Mouse (Mus musculus) megakaryocyte, embryonic 14.5 days (primary cell): ENCODE results near the gene Rdx. TPM values are rescaled to one million over a fixed set of nuclear protein-coding genes. Genes with fewer than 3 reads are reported as not detected.
A peak's percentile ranks its signal among the peaks of the same experiment; 100 is the strongest.

ENCODE experiments used
- H3K27me3 ChIP-seq: replicated peaks from 2 replicates; pipeline ENCODE3; 2012; ENCODE audit warnings: inconsistent platforms
- H3K36me3 ChIP-seq: replicated peaks from 2 replicates; pipeline ENCODE3; 2012; ENCODE audit warnings: low read length, inconsistent platforms, mixed read lengths
- H3K4me1 ChIP-seq: 2 replicates; pipeline ENCODE4 v1.6.1; 2012; ENCODE audit warnings: inconsistent platforms
- H3K4me3 ChIP-seq: replicated peaks from 2 replicates; pipeline ENCODE3; 2012; ENCODE audit warnings: moderate library complexity, mild to moderate bottlenecking, inconsistent platforms
- H3K9me3 ChIP-seq: 2 replicates; pipeline ENCODE4 v1.6.1; 2012; ENCODE audit warnings: inconsistent platforms
- FLI1 ChIP-seq: IDR thresholded peaks from 2 replicates; pipeline ENCODE4 v1.6.1; 2012; ENCODE audit warnings: low read length, inconsistent platforms, mixed read lengths
- GATA1 ChIP-seq: IDR thresholded peaks from 3 replicates; pipeline ENCODE4 v1.6.1; 2012; ENCODE audit warnings: mixed read lengths, low read length, inconsistent platforms, borderline replicate concordance
- polyA plus RNA-seq: library from polyadenylated mRNA; stranded (reverse); fragments of >175 nt; gene quantifications from 2 replicates; pipeline ENCODE4 v1.2.3, GENCODE M21; 2012; ENCODE audit warnings: low replicate concordance; ENCODE audit not compliant: insufficient read depth

Gene Rdx
- polyA plus RNA-seq, 1 experiment, result 13.4 TPM

DNA sequence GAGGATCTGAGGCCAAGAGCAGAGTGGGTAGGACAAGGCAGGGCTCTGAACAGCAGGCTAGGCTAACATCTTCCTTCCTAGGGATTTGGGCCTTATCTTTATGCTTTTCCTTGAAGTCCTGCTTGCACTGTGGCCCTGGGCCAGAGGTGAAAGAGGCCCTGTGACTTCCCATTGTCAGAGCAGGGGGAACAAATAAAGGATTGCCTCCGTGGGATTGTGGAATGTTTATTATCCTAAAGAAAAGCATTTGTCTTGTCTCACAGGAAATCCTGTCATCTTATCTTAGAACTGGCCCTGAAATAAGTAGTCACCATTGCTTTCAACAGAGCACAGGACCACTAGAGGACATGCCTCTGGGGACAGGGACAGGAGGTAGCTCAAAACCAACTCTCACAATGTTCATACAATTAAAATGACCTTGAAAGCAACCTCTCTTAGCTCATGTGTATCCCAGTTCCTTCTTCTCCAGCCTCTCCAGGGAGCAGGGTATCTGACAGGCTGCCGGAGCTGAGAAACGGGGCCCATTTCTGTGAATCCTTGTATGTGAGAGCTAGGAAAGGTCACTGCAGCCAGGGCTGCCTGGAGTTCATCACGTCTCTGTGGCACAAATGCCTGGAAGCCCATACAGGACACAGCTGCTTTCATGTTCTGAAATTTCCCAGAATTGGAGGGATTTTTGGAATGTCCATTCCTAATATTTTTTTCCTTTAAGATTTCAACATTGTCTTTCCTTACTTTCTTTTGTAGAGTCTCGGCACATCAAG, 19.5 kb upstream of the Rdx start:
- no peak for TF ChIP-seq FLI1
- TF ChIP-seq GATA1, result no peak
- Histone ChIP-seq H3K4me3 (no peak overlapping the region), H3K27me3 (peaks cover 2% of the 10 kb centered on the region), H3K36me3 (no peaks in the 10 kb centered on the region), H3K4me1 (peaks cover 8% of the 10 kb centered on the region), H3K9me3 (no peaks in the 10 kb centered on the region)

DNA sequence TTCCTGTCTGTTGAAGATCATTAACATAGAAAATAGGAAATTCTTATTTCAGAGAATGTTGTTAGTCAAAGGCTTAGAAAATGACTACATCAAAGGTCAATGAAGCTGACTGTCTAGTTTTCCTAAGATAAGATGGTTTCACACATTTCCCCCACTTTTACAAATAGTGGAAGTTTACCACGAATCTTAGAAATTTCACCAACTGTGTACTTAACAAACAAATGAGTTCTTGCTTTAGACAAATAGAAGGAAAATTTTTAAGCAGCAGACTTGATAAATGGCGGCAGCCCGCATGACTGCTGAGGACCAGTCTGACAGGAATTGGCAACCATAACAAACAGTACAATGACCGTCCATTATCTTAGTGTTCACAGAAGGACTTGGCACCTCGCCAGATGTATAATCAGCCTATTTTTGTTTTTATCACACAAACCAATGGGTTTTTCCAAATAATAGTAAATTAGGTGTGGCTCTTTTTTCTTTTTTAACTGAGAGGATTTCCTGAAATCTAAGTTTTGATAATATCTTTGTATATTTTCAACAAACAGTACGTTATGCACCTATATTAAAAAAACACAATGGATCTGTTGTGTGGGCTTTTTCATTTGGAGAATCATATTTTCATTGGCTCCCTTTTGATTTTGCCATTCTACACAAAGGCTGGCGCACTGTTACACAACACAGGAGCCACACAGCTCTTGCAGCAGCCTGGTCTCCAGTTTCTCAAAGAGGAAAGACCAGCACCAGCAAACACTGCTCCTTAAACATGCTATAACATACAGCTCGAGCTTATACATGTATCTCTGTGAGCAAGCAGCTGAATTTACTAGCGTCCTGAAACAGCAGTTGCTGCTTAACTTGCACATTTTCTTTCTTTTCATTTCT, 18.2 kb upstream of the Rdx start:
- Histone ChIP-seq H3K36me3 (no peaks in the 10 kb centered on the region), H3K4me3 (no peak overlapping the region), H3K4me1 (peaks cover 8% of the 10 kb centered on the region), H3K27me3 (peaks cover 8% of the 10 kb centered on the region), H3K9me3 (no peaks in the 10 kb centered on the region)
- no peak for TF ChIP-seq FLI1
- no peak for TF ChIP-seq GATA1

DNA sequence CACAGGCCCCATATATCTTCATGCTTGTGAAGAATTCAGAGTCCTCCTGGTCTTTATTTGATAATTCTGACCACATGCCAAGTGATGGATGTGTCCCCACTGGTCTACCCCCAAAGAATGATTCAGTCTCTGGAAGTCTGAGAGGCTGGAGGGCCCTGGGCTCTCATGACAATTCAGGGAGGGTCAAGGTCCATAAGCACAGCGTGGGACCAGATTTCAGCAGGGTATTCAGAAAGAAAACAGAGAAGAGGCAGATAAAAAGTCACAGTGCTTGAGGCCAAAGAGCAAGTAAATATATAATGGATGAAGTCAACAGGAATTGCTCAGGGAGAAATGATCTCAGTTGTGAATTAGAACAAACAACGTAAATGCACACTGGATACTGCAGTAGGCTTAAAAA, 15.5 kb upstream of the Rdx start:
- H3K4me3 ChIP-seq, result no peak overlapping the region
- H3K27me3 ChIP-seq, result peaks cover 10% of the 10 kb centered on the region
- H3K4me1 ChIP-seq, result peaks cover 8% of the 10 kb centered on the region
- H3K9me3 ChIP-seq, result no peaks in the 10 kb centered on the region
- no peaks in the 10 kb centered on the region for H3K36me3 ChIP-seq
- TF ChIP-seq GATA1 (no peak), FLI1 (no peak)

DNA sequence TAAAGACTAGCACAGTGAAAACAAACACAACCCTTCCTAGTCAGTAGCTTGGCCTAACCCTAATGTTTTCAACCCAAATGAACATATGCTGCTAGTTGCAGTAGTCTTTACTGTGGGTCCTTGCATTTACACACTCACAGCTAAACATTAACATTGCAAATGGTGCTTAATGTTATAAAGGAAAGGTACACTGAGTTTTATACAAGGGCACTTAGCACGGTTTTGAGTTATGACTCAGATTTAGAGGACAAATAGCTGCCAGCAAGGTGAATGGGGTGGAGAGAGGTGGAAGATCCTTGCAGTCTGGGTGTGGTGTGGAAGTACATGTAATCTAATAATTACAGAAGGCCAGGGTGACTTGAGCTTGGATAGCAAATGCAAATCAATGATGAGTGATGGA, 9.5 kb upstream of the Rdx start:
- no peak for TF ChIP-seq GATA1
- no peak for TF ChIP-seq FLI1
- H3K36me3 ChIP-seq, result no peaks in the 10 kb centered on the region
- no peaks in the 10 kb centered on the region for H3K4me1 ChIP-seq
- peaks cover 10% of the 10 kb centered on the region for H3K27me3 ChIP-seq
- no peak overlapping the region for H3K4me3 ChIP-seq
- H3K9me3 ChIP-seq, result peaks cover 13% of the 10 kb centered on the region; the same call in 1 of the 2 replicates

DNA sequence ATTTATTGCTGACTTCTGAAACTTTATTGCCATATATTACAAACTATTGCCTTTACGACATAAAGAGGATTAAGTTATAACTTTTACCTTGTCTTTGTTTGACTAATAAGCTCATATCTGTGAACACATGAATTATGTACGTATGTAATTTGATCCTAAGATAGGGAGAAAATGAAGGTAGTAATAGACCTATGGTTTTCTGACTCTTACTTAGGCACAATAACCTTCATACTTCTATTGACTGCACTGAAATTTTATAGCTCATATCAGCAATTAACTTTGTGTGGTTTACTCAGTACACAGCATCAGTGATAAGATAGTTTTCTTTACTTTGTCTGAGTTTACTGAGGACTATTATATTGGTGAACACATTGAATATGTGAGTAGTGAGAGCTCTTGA, 5.3 kb upstream of the Rdx start:
- no peak overlapping the region for H3K4me3 ChIP-seq
- H3K9me3 ChIP-seq, result peaks cover 12% of the 10 kb centered on the region; the same call in 1 of the 2 replicates
- no peak for TF ChIP-seq GATA1
- H3K36me3 ChIP-seq, result no peaks in the 10 kb centered on the region
- H3K27me3 ChIP-seq, result peaks cover 4% of the 10 kb centered on the region
- no peaks in the 10 kb centered on the region for H3K4me1 ChIP-seq

DNA sequence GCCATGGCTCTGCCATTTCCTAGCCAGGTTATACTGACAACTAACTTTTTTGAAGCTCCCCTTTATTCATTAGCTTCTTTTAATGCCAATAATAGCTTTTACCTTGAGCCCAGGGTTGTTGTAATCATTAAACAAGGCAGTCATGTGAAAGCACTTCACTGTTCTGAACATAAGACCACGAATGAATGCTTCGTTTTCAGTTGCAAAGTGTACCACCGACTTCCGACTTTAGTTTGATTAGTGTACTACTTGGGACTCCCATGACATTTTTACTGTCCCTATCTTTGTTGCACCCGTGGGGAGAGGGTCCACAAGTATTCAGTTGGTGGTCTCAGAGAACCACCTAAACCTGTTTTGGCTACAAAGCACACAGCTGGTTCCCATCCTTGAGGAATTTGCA, 287 bp upstream of the Rdx start:
- peaks cover 4% of the 10 kb centered on the region for H3K27me3 ChIP-seq
- H3K4me3 ChIP-seq, result no peak overlapping the region
- no peaks in the 10 kb centered on the region for H3K36me3 ChIP-seq
- no peaks in the 10 kb centered on the region for H3K9me3 ChIP-seq
- peaks cover 23% of the 10 kb centered on the region for H3K4me1 ChIP-seq
- TF ChIP-seq GATA1 (no peak), FLI1 (no peak)

DNA sequence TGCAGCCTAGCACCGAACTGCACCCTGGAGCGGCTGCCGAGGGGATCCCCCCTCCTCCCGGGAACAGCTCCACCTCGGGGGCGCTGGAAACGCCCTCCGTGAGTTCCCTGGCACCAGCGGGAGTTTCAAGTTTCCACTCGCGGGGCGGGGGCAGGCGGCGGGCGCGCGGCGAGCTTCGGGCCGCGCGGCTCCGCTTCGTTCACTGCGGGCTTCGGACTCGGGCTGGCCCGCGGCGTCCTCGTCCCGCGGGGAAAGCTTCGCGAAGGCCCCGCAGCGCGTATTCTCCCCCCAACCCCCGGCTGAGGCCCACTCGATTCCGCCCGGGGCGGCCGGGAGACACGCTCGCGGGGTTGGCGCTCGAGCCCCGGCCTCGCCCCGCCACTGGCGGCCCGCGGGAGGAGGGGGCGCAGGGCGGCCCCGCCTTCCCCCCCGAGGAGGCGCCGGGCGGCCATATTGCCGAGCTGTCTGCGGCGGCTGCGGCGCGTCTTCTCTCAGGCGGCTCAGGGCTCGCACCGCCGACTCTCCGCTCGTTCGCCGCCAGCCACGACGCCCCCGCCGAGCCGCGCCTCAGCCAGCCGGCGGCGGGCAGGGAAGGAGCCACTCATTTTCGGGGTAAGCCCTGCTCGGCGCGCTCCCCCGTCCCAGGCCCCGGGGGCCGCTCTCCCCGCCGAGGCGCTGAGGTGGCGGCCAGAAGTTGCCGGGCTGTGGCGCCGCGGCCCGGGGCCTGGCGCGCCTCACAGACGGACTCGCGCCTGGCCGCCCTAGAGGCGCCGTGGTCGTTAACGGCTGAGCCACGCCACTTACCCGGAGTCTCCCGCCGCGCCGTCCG, 1.1 kb downstream of the Rdx start:
- Histone ChIP-seq H3K4me1 (peaks cover 30% of the 10 kb centered on the region), H3K27me3 (no peaks in the 10 kb centered on the region), H3K4me3 (peak overlapping the region; percentile 95), H3K9me3 (no peaks in the 10 kb centered on the region), H3K36me3 (no peaks in the 10 kb centered on the region)
- TF ChIP-seq GATA1 (no peak), FLI1 (no peak)

DNA sequence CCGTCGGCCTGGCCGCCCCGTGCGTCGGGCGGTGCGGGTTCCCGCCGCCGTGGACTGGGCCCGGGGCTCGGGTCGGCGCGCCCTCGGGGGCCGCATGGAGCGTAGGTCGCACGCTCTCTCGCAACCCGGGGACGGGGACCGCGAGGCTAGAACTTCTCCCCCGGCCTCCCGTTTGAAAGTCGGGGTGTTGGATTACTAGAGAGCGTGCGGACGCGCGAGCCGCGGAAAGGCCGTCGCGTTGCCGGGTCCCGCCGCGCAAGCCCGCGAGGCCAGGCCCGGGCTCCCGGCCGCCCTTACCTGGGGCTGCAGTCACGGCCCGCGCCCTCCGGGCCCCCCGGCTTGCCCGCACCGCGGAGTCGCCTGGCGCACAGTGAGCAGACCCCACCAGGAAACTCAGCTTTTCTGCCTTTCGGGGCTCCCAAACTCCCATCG, 1.7 kb downstream of the Rdx start:
- TF ChIP-seq GATA1 (no peak), FLI1 (no peak)
- Histone ChIP-seq H3K27me3 (no peaks in the 10 kb centered on the region), H3K4me3 (peak overlapping the region; percentile 95), H3K36me3 (no peaks in the 10 kb centered on the region), H3K4me1 (peaks cover 30% of the 10 kb centered on the region), H3K9me3 (no peaks in the 10 kb centered on the region)

DNA sequence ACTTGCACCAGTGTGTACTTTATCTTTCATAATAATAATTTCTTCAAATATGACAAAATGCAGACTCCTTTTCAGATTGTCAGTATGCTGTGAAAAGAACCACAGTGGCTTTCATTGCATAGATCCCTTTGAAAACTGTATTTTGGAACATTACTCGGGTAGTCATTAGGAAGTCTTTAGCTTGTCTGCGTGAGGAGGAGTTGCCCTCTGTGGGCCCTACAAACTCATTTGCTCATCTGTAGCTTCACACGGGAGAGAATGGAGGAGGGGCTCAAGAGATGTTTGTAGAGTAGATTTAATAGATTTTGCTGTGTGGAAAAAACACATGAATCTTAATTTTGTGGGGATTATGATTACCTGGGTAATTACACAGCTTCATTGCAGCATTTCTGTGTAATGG, 2.6 kb downstream of the Rdx start:
- H3K36me3 ChIP-seq, result no peaks in the 10 kb centered on the region
- peak overlapping the region; percentile 95 for H3K4me3 ChIP-seq
- no peaks in the 10 kb centered on the region for H3K27me3 ChIP-seq
- TF ChIP-seq GATA1, result no peak
- no peak for TF ChIP-seq FLI1
- peaks cover 30% of the 10 kb centered on the region for H3K4me1 ChIP-seq
- H3K9me3 ChIP-seq, result no peaks in the 10 kb centered on the region

DNA sequence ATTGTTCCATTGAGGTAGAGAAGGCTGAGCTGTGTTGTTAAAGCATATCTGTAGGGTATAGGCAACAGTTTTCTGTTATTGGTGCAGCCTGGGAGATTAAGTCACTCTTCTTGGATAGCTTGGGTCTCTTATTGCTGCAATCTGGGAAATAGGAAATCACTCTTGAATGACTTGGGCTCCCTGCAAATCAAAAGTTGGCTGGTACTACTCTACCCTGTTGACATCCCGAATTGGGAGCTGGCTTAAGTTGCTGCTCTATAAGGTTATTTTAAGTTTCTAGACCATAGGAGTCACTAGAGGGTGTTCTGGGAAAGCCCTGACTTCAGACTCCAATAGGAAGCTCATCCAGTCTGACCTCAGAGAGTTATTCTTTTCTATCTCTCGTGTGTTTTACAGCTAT, 3.4 kb downstream of the Rdx start:
- Histone ChIP-seq H3K4me1 (peaks cover 34% of the 10 kb centered on the region), H3K4me3 (peak overlapping the region; percentile 48), H3K27me3 (no peaks in the 10 kb centered on the region), H3K9me3 (no peaks in the 10 kb centered on the region), H3K36me3 (no peaks in the 10 kb centered on the region)
- TF ChIP-seq GATA1 (no peak), FLI1 (no peak)
